Comparison of ENCODE assay signal across 12 mouse cellular contexts in genomic region chr1:35811795-35812194, GRCm38 (mm10).
"Had no signal": no experiment of that assay in that cellular context is flagged by ENCODE, and none has a peak within 500 bp of the region (broad histone marks: within the 10 kb centered on the region; RNA-seq: fewer than 3 reads in every experiment).

No protein-coding gene starts in this region.

- H3K4me1 ChIP-seq: liver, embryonic 12.5 days had no signal

- H3K9ac ChIP-seq: limb, embryonic 15.5 days; liver, embryonic 12.5 days; lung, embryonic 14.5 days had no signal

- H3K4me2 ChIP-seq: limb, embryonic 15.5 days; liver, embryonic 12.5 days; lung, embryonic 14.5 days had no signal

- ATAC-seq: intestine, embryonic 16.5 days; liver, embryonic 12.5 days had no signal

- H3K27ac ChIP-seq: left cerebral cortex, adult 2 months; limb, embryonic 15.5 days; liver, embryonic 12.5 days; macrophage; stomach, postnatal 0 days had no signal

- H3K9me3 ChIP-seq: limb, embryonic 15.5 days; liver, embryonic 12.5 days; megakaryocyte, embryonic 14.5 days had no signal

- H3K36me3 ChIP-seq: limb, embryonic 15.5 days; liver, embryonic 12.5 days had no signal

- H3K27me3 ChIP-seq: limb, embryonic 15.5 days; liver, embryonic 12.5 days had no signal

- H3K4me3 ChIP-seq: left cerebral cortex, adult 2 months; limb, embryonic 15.5 days; liver, embryonic 12.5 days; megakaryocyte, embryonic 14.5 days had no signal

- DNase-seq: kidney, adult 2 months; kidney, postnatal 25 days; lung, embryonic 14.5 days; lung, postnatal 14 days; thymus, postnatal 14 days had no signal
